Mouse (Mus musculus) bone marrow, adult 2 months (tissue): Measurements from ENCODE around the gene Mtcl1. TPM values are rescaled to one million over a fixed set of nuclear protein-coding genes. Genes with fewer than 3 reads are reported as not detected.

Experiments
- H3K27ac ChIP-seq: fragments of 200-500 bp; 2 replicates; pipeline ENCODE4 v1.5.1; 2012; ENCODE audit warnings: low read depth, mild to moderate bottlenecking, control low read depth, inconsistent platforms, low read length; ENCODE audit not compliant: control insufficient read depth, poor library complexity, insufficient read depth
- H3K4me1 ChIP-seq: fragments of 200-500 bp; 2 replicates; pipeline ENCODE4 v1.6.1; 2011; ENCODE audit warnings: low read length; ENCODE audit not compliant: control insufficient read depth, insufficient read depth
- H3K4me3 ChIP-seq: fragments of 200-500 bp; replicated peaks from 2 replicates; pipeline ENCODE3; 2011; ENCODE audit warnings: mild to moderate bottlenecking, low read depth, low read length, control low read depth; ENCODE audit not compliant: control insufficient read depth
- CTCF ChIP-seq: fragments of 200-500 bp; IDR thresholded peaks from 2 replicates; pipeline ENCODE4 v1.5.1; 2011; ENCODE audit warnings: low read length, control low read depth; ENCODE audit not compliant: control insufficient read depth, insufficient read depth
- POLR2A ChIP-seq: fragments of 200-500 bp; IDR thresholded peaks from 2 replicates; pipeline ENCODE4 v1.6.1; 2011; ENCODE audit warnings: low read depth, mild to moderate bottlenecking, control low read depth, low read length, borderline replicate concordance; ENCODE audit not compliant: control insufficient read depth
- WGBS: fragments of 180-500 bp; shearing (Covaris S2); methylation state at CpG from one replicate; pipeline ENCODE4 v1.1.7; 2018; 5-methylcytosine and 5-hydroxymethylcytosine counted together
- polyA plus RNA-seq: library from polyadenylated mRNA; stranded (reverse); fragments of >200 nt; gene quantifications from 2 replicates; pipeline ENCODE4 v1.2.4, GENCODE M21; 2011; ENCODE audit warnings: low replicate concordance; ENCODE audit not compliant: missing spikeins, insufficient read depth, insufficient read length

Mtcl1 gene
- polyA plus RNA-seq, result 4.2 TPM in 1 of 2 replicates, not detected in the other

- WGBS, result under 1% methylated on average over 76 of the region's 76 CpGs
- Histone ChIP-seq H3K4me1 (no peaks in the 10 kb centered on the region), H3K4me3 (peak within 1 kb of the TSS; percentile 40), H3K27ac (no peak within 1 kb of the TSS; the same call in 1 of the 2 replicates)
- no peak for TF ChIP-seq POLR2A
- TF ChIP-seq CTCF, result no peak
These were observed at the start of gene Mtcl1 for GRCm38 (mm10) chr17:66449460-66450341. TSS of gene Mtcl1 (minus strand) at chr17:66449750.

DNA sequence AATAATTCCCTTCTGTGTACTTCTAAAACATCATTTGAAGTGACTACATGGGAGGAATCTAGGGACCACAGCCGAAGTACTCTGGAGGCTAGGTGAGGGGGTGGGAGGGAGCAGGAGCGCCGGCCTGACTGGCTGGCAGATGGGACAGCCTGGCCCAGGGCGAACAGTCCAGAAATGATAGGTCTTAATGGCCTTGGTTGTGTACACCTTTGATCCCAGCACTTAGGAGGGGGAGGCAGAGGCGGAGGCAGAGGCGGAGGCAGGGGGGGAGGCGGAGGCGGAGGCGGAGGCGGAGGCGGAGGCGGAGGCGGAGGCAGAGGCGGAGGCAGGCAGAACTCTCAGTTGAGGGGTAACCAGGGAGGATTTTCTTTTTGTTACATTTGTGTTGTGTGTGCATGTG, 49.0 kb upstream of the Mtcl1 start:
- Histone ChIP-seq H3K27ac (no peak overlapping the region), H3K4me3 (no peak overlapping the region), H3K4me1 (no peaks in the 10 kb centered on the region)
- WGBS, result 96% methylated on average over 14 of the region's 14 CpGs
- TF ChIP-seq CTCF (no peak), POLR2A (no peak)

DNA sequence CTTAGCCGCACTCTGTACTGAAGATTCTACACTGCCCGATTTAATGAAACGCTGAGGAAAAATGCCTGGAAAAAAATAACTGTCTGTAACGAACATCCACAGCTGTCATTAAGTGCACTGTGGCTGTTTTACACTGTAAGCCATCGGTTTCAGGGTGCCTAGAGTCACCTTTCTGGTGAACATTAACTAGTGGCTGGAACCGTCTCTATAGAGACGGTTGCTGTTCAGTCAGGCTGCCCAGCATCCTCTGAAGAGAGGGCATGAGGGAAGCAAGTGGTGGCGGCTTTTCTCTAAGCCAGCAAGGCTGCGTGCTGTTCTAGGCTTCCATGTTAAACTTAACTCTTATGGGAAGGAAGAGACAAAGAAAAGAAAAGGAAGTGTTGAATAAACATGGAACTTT, 47.0 kb upstream of the Mtcl1 start:
- H3K4me1 ChIP-seq, result no peaks in the 10 kb centered on the region
- H3K4me3 ChIP-seq, result no peak overlapping the region
- 92% methylated on average over 9 of the region's 9 CpGs for WGBS
- TF ChIP-seq CTCF (no peak), POLR2A (no peak)
- no peak overlapping the region for H3K27ac ChIP-seq

- Histone ChIP-seq H3K4me3 (no peak overlapping the region), H3K27ac (no peak overlapping the region), H3K4me1 (no peaks in the 10 kb centered on the region)
- 44% methylated on average over 10 of the region's 10 CpGs for WGBS
- TF ChIP-seq CTCF (peak; percentile 62), POLR2A (no peak)
These were observed 40.6 kb upstream of the Mtcl1 start for GRCm38 (mm10) chr17:66490022-66490601.

DNA sequence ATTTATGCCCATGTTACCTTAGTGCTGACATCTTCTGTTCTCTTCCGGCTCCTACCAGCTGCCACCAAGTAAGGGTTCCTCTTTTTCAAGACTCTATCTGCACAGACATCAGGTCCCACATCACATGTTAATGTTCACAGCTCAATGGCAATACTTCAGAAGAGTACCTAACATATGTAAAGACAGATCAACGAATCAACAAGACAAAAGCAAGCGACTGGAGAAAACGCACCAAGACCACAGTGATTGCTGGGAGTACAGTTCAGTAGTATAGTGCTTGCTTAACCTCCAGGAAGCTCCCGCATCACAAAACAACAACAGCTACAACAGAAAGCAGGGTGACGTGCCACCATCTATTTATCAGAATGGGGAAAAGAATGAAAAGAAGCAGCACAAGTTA, 37.0 kb upstream of the Mtcl1 start:
- no peaks in the 10 kb centered on the region for H3K4me1 ChIP-seq
- H3K4me3 ChIP-seq, result no peak overlapping the region
- no peak overlapping the region for H3K27ac ChIP-seq
- WGBS, result 55% methylated on average over 6 of the region's 6 CpGs
- TF ChIP-seq POLR2A (no peak), CTCF (no peak)

- Histone ChIP-seq H3K27ac (no peak overlapping the region), H3K4me3 (no peak overlapping the region), H3K4me1 (no peaks in the 10 kb centered on the region)
- no peak for TF ChIP-seq POLR2A
- peak; percentile 74 for TF ChIP-seq CTCF
- 17% methylated on average over 11 of the region's 11 CpGs for WGBS
These were observed 36.2 kb upstream of the Mtcl1 start for GRCm38 (mm10) chr17:66485742-66486141.

DNA sequence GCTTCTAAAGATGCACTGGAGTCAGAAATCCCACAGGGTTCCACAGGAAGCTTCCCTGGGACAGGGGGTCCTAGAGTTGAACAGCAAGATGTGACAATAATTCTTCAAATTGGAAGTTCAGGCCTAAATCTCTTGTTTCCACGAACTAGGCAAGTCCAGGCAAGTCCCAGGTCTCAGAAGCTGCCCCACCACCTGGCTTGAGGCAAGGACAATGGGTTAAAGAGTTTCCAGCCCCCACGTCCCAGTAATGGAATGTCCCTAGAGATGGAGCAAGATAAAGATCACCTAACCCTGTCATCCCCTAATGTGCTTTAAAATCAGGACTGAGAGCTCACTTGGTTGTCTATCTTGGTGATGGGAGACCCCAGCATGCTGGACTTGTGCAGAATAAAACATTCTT, 35.4 kb upstream of the Mtcl1 start:
- 73% methylated on average over 2 of the region's 2 CpGs for WGBS
- Histone ChIP-seq H3K4me3 (no peak overlapping the region), H3K4me1 (no peaks in the 10 kb centered on the region), H3K27ac (no peak overlapping the region)
- no peak for TF ChIP-seq POLR2A
- TF ChIP-seq CTCF, result no peak

GRCm38 (mm10) chr17:66483651-66484454, 34.3 kb upstream of the Mtcl1 start:
- 81% methylated on average over 9 of the region's 9 CpGs for WGBS
- no peaks in the 10 kb centered on the region for H3K4me1 ChIP-seq
- no peak overlapping the region for H3K4me3 ChIP-seq
- H3K27ac ChIP-seq, result no peak overlapping the region
- TF ChIP-seq POLR2A, result no peak

GRCm38 (mm10) chr17:66481295-66481694, 31.7 kb upstream of the Mtcl1 start:
- Histone ChIP-seq H3K4me3 (no peak overlapping the region), H3K4me1 (no peaks in the 10 kb centered on the region), H3K27ac (no peak overlapping the region)
- TF ChIP-seq CTCF (no peak), POLR2A (no peak)
- 79% methylated on average over 5 of the region's 5 CpGs for WGBS
